Comparison of ENCODE assay signal across 13 mouse cellular contexts in genomic region chr3:85842881-85843218, GRCm38 (mm10). TPM values are rescaled to one million over a fixed set of nuclear protein-coding genes. Genes with fewer than 3 reads are reported as not detected.
DNase-seq lines count a peak whose midpoint lies in the region; ATAC-seq and TF ChIP-seq lines count a peak whose summit lies in the region.
"Had no signal": no experiment of that assay in that cellular context is flagged by ENCODE, and none has a peak within 500 bp of the region (broad histone marks: within the 10 kb centered on the region; RNA-seq: fewer than 3 reads in every experiment).

No protein-coding gene starts in this region.

- no peaks in the 10 kb centered on the region for H3K9me3 ChIP-seq in liver, embryonic 11.5 days (ENCODE audit: control insufficient read depth, low read length)
- no peaks in the 10 kb centered on the region; the same call in 1 of the 2 replicates for H3K9me3 ChIP-seq in heart, embryonic 16.5 days (replicated peaks; ENCODE audit: control insufficient read depth, low read length)
- no peaks in the 10 kb centered on the region for H3K9me3 ChIP-seq in hindbrain, embryonic 16.5 days (ENCODE audit: control insufficient read depth, low read length)
- H3K9me3 ChIP-seq in midbrain, embryonic 13.5 days: no peaks in the 10 kb centered on the region
- H3K9me3 ChIP-seq: midbrain, embryonic 10.5 days had no signal

- H3K27ac ChIP-seq in liver, adult 2 months (replicated peaks; ENCODE audit: insufficient read depth, low read depth, low read length): no peak overlapping the region
- no peak overlapping the region for H3K27ac ChIP-seq in liver, embryonic 11.5 days (ENCODE audit: low read depth, low read length)
- peak overlapping the region; percentile 90 for H3K27ac ChIP-seq in heart, embryonic 16.5 days (ENCODE audit: low read length)
- H3K27ac ChIP-seq in hindbrain, embryonic 16.5 days (ENCODE audit: low read depth, low read length): no peak overlapping the region
- no peak overlapping the region for H3K27ac ChIP-seq in midbrain, embryonic 13.5 days
- H3K27ac ChIP-seq: midbrain, embryonic 10.5 days had no signal

- H3K4me3 ChIP-seq in liver, adult 2 months (ENCODE audit: insufficient read depth, low read depth, low read length): no peak overlapping the region
- H3K4me3 ChIP-seq in liver, embryonic 11.5 days (ENCODE audit: low read depth, low read length): no peak overlapping the region
- no peak overlapping the region for H3K4me3 ChIP-seq in heart, embryonic 16.5 days (ENCODE audit: low read length)
- no peak overlapping the region for H3K4me3 ChIP-seq in hindbrain, embryonic 16.5 days (ENCODE audit: low read length)
- no peak overlapping the region for H3K4me3 ChIP-seq in midbrain, embryonic 13.5 days (replicated peaks)
- H3K4me3 ChIP-seq: midbrain, embryonic 10.5 days had no signal

- no peak for TF ChIP-seq CTCF in liver, adult 2 months (IDR thresholded peaks at IDR 0.05; ENCODE audit: low read depth, low read length)

- H3K36me3 ChIP-seq in liver, adult 2 months (ENCODE audit: control insufficient read depth, insufficient read depth, low read length): no peaks in the 10 kb centered on the region
- H3K36me3 ChIP-seq in liver, embryonic 11.5 days (ENCODE audit: control insufficient read depth, insufficient read depth, low read length): no peaks in the 10 kb centered on the region
- no peaks in the 10 kb centered on the region for H3K36me3 ChIP-seq in heart, embryonic 16.5 days (ENCODE audit: control insufficient read depth, insufficient read depth)
- H3K36me3 ChIP-seq in hindbrain, embryonic 16.5 days (ENCODE audit: control insufficient read depth, insufficient read depth, low read length): no peaks in the 10 kb centered on the region
- no peaks in the 10 kb centered on the region for H3K36me3 ChIP-seq in midbrain, embryonic 13.5 days
- H3K36me3 ChIP-seq: midbrain, embryonic 10.5 days had no signal

- DNase-seq in liver, adult 2 months (ENCODE audit: extremely low read depth, low read depth, low spot score): peak; percentile 50
- no peak for DNase-seq in liver, embryonic 11.5 days (ENCODE audit: low spot score)
- DNase-seq in kidney, postnatal 10 days: peak; percentile 38
- DNase-seq in lung, postnatal 14 days: peak; percentile 40
- DNase-seq in MN1 (ENCODE audit: low spot score): no peak
- DNase-seq: left cerebral cortex, postnatal 4 days; thymus, adult 2 months had no signal

- H3K4me1 ChIP-seq in liver, adult 2 months (ENCODE audit: control insufficient read depth, insufficient read depth, low read length): peaks cover 8% of the 10 kb centered on the region
- H3K4me1 ChIP-seq in liver, embryonic 11.5 days (replicated peaks; ENCODE audit: control insufficient read depth, insufficient read depth, low read length): peaks cover 4% of the 10 kb centered on the region
- H3K4me1 ChIP-seq in heart, embryonic 16.5 days (ENCODE audit: control insufficient read depth, insufficient read depth, low read length): peaks cover 24% of the 10 kb centered on the region
- peaks cover 6% of the 10 kb centered on the region; the same call in 1 of the 2 replicates for H3K4me1 ChIP-seq in hindbrain, embryonic 16.5 days (ENCODE audit: control insufficient read depth, insufficient read depth, low read depth, low read length)
- no peaks in the 10 kb centered on the region for H3K4me1 ChIP-seq in midbrain, embryonic 13.5 days (replicated peaks)

- no peak overlapping the region for H3K4me2 ChIP-seq in liver, embryonic 11.5 days
- peak overlapping the region; percentile 41; the same call in 1 of the 2 replicates for H3K4me2 ChIP-seq in heart, embryonic 16.5 days (ENCODE audit: low read depth, low read length)
- H3K4me2 ChIP-seq in hindbrain, embryonic 16.5 days (ENCODE audit: low read length): no peak overlapping the region
- H3K4me2 ChIP-seq in midbrain, embryonic 13.5 days (replicated peaks): no peak overlapping the region

- TF ChIP-seq POLR2A in liver, adult 2 months (IDR thresholded peaks at IDR 0.05; ENCODE audit: extremely low read depth, insufficient read depth, low read length): no peak

- no peak for ATAC-seq in liver, embryonic 11.5 days (replicated peaks; ENCODE audit: low FRiP score)
- ATAC-seq in heart, embryonic 16.5 days (replicated peaks; ENCODE audit: extremely low read depth, insufficient read depth, low FRiP score): no peak
- ATAC-seq in hindbrain, embryonic 16.5 days: no peak
- no peak for ATAC-seq in midbrain, embryonic 13.5 days
- ATAC-seq: inflammation-experienced regulatory T-cells, adult 6 months had no signal

- peaks cover 9% of the 10 kb centered on the region for H3K79me2 ChIP-seq in liver, adult 2 months (ENCODE audit: control insufficient read depth, insufficient read depth, low read length)

- no peaks in the 10 kb centered on the region for H3K27me3 ChIP-seq in liver, adult 2 months (ENCODE audit: control insufficient read depth, insufficient read depth, low read length)
- no peaks in the 10 kb centered on the region for H3K27me3 ChIP-seq in liver, embryonic 11.5 days (replicated peaks; ENCODE audit: control insufficient read depth, insufficient read depth, low read length)
- no peaks in the 10 kb centered on the region for H3K27me3 ChIP-seq in heart, embryonic 16.5 days (ENCODE audit: control insufficient read depth, insufficient read depth, low read length)
- H3K27me3 ChIP-seq in hindbrain, embryonic 16.5 days (replicated peaks; ENCODE audit: control insufficient read depth, insufficient read depth, low read length): no peaks in the 10 kb centered on the region
- H3K27me3 ChIP-seq in midbrain, embryonic 13.5 days: no peaks in the 10 kb centered on the region

- no peak overlapping the region for H3K9ac ChIP-seq in liver, adult 2 months (ENCODE audit: low read depth, low read length)
- no peak overlapping the region for H3K9ac ChIP-seq in liver, embryonic 11.5 days (ENCODE audit: low read depth, low read length)
- no peak overlapping the region for H3K9ac ChIP-seq in heart, embryonic 16.5 days (ENCODE audit: low read length)
- no peak overlapping the region for H3K9ac ChIP-seq in hindbrain, embryonic 16.5 days (ENCODE audit: low read depth, low read length)
- no peak overlapping the region for H3K9ac ChIP-seq in midbrain, embryonic 13.5 days (replicated peaks)

RNA-seq across cellular contexts. Expression of gene Fam160a1, which starts 25.8 kb away (rescaled TPM):
- 1.8 and 3.0 TPM in 2 replicates for total RNA-seq in liver, adult 2 months (2014; rRNA removed)
- polyA plus RNA-seq in liver, adult 2 months (2012; rRNA removed): 3.4 and 4.7 TPM in 2 replicates
- polyA plus RNA-seq in liver, embryonic 11.5 days (2014; fragmentation: Nextera tagmentation; extraction: Ambion mirVana): 0.47 and 0.60 TPM in 2 replicates
- 10.0 and 10.2 TPM in 2 replicates for polyA plus RNA-seq in heart, embryonic 16.5 days (2015; fragmentation: Nextera tagmentation; extraction: Ambion mirVana)
- 0.57 and 0.63 TPM in 2 replicates for polyA plus RNA-seq in hindbrain, embryonic 16.5 days (2015; fragmentation: Nextera tagmentation; extraction: Ambion mirVana)
- polyA plus RNA-seq in midbrain, embryonic 13.5 days (2015; fragmentation: Nextera tagmentation; extraction: Ambion mirVana): 0.09 and 0.14 TPM in 2 replicates

RNA-seq across cellular contexts. Expression of gene Glt28d2, which starts 44.5 kb away (rescaled TPM):
- 3.0 and 3.4 TPM in 2 replicates for total RNA-seq in liver, adult 2 months (2014; rRNA removed)
- 1.6 TPM in 2 replicates for polyA plus RNA-seq in liver, adult 2 months (2012; rRNA removed)
- 0.08 and 0.18 TPM in 2 replicates for polyA plus RNA-seq in liver, embryonic 11.5 days (2014; fragmentation: Nextera tagmentation; extraction: Ambion mirVana)
- 2.8 and 2.9 TPM in 2 replicates for polyA plus RNA-seq in heart, embryonic 16.5 days (2015; fragmentation: Nextera tagmentation; extraction: Ambion mirVana)
- polyA plus RNA-seq in hindbrain, embryonic 16.5 days (2015; fragmentation: Nextera tagmentation; extraction: Ambion mirVana): 0.15 and 0.42 TPM in 2 replicates
- 0.14 TPM in 1 of 2 replicates, not detected in the other for polyA plus RNA-seq in midbrain, embryonic 13.5 days (2015; fragmentation: Nextera tagmentation; extraction: Ambion mirVana)
- polyA plus RNA-seq: midbrain, embryonic 10.5 days had no signal

RNA-seq across cellular contexts. Expression of gene Gm37240, which starts 44.5 kb away (rescaled TPM):
- total RNA-seq in liver, adult 2 months (2014; rRNA removed): 2.2 and 7.7 TPM in 2 replicates
- polyA plus RNA-seq in liver, adult 2 months (2012; rRNA removed): 6.9 and 14.8 TPM in 2 replicates
- polyA plus RNA-seq in liver, embryonic 11.5 days (2014; fragmentation: Nextera tagmentation; extraction: Ambion mirVana): 0.47 and 1.6 TPM in 2 replicates
- 18.4 and 19.3 TPM in 2 replicates for polyA plus RNA-seq in heart, embryonic 16.5 days (2015; fragmentation: Nextera tagmentation; extraction: Ambion mirVana)
- polyA plus RNA-seq in hindbrain, embryonic 16.5 days (2015; fragmentation: Nextera tagmentation; extraction: Ambion mirVana): 0.93 and 1.5 TPM in 2 replicates
- 0.16 TPM in 1 of 2 replicates, not detected in the other for polyA plus RNA-seq in midbrain, embryonic 13.5 days (2015; fragmentation: Nextera tagmentation; extraction: Ambion mirVana)
- polyA plus RNA-seq: neural tube, embryonic 14.5 days had no signal

Comparison
In these comparisons a context has a peak if more than half of its experiments do, and no peak if none do; other contexts are left out.
1. DNase-seq: peak in liver, adult 2 months (single experiment), kidney, postnatal 10 days (single experiment) and lung, postnatal 14 days (single experiment); none in liver, embryonic 11.5 days (single experiment) and MN1 (single experiment).